Mouse (Mus musculus) thymus, postnatal 14 days (tissue): ENCODE results near the gene Nedd9.

Experiments used
- DNase-seq: peaks from one replicate; pipeline ENCODE4 v3.0.0; 2021

The Nedd9 gene

DNA sequence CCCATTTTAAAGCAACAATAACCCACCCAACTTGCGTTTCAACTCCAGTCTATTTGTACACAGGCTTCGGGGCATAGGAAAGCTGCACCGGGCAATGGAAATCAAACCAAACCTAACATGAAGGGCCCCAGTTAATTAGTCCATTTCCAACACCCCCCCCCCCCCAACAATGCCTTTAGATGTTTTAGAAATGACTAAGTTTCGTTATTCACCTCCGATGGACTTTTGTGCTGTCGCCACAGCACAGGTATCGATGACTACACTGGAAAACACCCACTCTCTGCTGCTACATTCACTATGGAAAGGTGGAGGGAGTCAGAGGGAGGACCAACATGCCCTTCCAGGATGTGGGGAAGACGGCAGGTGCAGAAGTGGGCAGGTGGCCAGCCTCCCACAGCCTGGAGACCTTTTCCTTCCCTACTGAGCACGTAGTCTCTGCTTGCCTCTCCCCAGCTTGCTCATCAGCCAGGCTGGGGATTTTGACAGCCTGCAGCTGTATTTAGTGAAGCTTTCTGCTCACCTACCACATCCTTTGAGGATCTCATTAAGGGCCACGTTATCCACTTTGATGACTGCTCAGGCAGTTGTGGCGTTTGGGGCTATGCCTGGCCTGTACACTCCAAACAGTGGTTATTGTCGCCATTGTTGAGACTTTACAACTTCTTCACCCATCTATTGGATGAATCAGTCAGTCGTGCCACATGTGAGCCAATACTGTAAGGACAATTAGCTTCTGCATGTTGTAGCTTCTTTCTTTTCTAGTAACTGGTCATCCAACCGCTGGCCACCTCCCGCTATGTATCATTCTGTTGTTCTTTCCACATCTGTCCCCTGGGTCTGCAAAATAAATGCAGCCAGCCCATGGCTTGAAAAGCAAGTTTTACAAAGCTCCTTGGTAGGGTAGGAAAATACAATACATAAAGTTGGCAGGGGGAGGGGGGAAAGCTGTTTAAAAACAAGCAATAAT is 33.7 kb downstream of the Nedd9 start:
- no peak for DNase-seq

DNA sequence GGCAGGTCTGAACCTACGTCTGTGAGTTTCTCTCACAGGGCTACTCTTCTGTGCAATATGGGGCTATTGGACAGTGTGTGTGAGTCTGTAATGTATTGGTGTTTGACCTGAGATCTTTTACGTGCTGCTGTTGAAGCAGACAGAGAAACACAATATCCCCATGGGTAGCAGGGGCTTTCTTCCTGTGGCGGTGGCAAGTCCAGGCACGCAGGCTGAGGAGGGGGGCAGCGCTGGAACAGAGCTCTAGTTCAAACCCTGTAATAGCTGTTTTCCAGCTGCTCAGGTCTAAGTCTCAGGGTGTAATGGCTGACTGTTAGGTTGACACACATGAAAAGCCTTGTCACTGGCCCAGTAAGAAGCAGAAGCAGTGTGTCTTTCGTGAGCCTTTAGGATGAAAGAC is 36.3 kb downstream of the Nedd9 start:
- DNase-seq, result no peak

DNA sequence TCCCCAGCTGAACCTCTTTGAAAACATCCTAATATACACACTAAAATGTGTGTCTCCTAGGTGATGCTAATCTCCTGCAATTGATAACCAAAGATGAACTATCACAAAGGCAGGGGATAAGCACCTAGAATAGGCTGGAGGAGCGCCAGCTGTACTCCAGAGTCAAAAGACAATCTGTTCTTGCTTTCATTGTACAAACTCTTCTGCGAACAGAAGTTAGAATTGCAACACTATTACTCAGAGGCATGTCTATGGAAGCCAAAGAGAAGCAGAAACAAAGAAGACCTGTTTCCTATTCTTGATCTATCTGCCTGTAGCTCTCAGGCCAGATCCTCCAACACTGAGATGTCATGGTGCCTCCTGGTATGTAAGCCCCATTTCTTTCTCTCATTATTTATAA is 38.0 kb downstream of the Nedd9 start:
- DNase-seq, result no peak

DNA sequence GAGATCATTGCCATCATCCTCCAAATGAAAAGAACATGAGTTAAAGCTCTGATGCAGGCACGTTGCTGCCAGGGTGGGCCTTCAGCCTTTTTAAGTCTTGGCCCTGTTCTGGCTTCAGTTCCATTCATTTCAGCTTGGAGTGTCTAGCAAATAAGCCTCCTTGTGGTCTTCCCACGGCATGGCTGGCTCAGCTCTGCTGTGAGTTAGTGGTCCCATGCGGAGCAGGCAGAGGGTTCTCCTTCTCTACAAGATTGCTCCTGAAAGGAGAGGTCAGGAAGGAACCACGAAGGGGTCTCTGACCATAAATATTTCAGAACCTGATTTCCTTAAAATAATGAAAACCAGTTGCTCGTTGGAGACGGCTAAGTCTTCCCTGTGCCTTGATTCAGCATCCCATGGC is 40.0 kb downstream of the Nedd9 start:
- DNase-seq, result no peak

DNA sequence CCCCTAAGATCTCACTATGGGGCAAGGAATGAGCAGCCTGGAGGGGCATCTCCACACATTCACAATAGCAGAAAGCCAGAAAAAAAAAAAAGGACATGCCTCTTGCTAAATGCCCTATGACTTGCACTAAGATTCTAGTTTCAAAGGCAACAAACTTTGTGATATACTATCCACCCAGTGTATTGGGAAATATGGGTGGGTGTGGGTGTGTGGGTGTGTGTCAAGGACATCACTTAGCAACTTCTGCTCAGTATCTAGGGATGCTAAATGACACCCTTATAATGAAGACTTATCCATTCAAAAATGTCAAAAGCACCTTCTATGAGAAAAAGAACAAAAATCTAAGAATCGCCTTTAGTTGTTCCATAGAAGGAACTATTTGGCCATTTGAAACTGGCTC is 40.6 kb downstream of the Nedd9 start:
- DNase-seq, result no peak

DNA sequence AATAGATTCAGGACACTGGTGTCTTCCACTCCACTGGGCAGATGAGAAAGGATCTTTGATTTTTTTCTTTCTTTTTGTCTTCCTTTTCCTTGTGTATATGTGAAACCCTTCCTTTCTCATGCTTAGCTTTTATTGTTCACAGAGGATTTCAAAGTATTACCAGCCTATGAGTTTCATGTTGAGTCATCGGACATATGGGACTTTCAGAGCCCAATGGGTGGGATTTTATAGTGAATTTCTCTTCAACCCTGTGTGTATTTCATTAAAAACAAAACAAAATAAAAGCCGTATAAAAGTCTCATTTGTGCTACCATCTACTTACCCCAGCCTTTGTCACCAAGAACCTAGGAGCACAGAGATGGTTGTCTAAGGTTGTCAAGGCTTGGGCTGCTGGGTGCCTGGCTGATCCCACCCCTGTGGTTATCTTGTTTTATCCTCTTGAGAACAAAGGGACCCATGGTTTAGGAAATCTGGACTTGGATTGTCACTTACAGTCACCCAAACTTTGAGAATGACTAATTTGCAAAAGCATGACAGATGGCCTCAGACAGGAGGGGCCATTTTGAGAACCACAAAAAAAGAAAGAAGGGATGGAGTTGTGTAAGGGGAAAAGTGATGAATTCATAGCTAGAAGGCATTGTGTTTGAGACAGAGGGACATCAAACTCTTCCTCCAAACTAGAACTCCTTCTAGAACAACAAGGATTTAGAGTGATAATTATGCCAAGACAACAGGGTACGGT is 41.9 kb downstream of the Nedd9 start:
- DNase-seq, result no peak

DNA sequence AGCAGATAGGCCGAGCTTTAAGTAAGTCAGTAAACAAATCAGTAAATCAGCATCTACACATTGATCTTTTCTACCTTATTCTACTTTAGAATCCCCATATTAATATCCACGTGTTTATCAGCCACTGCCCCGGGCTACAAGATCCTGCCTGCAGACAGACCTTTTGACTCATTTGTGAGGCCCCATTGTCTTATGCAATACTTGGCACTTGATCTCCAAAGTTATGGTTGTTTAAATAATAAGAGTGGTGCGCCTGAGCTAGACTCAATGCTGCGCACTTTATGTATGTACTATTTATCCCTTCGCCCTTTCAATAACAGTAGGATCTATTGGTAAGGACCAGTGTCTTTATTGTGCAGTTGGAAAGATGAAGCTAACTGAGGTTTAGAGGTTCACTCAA is 42.9 kb downstream of the Nedd9 start:
- DNase-seq, result no peak

DNA sequence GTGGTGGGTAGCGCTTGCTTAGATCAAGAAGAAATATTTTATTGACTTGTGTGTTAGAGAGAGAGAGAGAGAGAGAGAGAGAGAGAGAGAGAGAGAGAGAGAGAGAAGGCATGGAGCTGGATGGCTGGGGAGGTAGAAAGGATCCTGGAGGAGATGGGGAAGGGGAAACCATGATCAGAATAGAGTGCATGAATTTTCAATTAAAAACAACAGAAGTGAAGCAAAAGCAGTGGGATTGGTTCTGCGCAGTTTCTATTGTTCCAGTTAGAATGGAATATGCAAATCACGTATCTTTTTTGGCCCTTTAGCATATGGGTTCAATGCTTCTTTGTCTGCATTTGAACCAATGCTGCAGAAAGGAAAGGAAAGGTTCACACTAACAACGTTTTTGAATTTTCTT is 45.0 kb downstream of the Nedd9 start:
- DNase-seq, result no peak

DNA sequence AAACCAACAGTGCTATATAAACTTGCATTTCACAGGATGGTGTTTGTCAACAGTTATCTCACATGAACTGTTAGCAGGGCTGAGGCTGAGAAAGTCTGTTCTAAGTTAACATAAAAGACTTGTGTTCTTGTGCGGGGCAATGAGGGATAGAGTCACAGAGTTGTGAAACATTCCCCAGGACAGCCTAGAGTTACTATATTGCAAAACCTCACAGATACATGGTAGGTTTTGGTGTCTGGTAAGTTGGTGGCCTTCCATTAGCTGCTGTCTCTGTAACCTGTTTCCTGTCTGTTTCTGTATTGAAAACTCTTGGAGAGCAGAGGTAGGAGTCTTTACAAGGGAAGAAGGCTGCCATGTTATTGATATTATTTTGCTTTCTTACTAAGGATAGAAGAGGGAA is 47.0 kb downstream of the Nedd9 start:
- DNase-seq, result no peak

DNA sequence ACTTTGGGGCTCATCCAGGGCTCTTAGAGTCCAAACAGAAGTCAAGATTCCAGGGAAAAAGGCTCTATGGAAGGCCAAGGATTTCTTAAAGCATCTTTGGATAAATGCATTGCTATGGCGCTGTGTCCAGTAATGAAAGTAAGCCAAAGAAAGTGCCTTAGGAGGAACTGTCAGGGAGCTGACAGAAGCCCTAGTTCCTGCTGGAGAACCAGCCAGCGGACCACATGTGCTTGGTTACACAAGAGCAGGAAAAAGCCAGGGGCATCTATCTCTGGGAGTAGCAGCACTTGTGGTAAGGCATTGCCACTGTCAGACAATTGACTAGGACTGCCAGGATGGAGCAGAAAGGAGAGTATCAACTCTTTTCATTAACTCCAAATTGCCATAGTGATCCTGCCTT is 49.8 kb downstream of the Nedd9 start:
- no peak for DNase-seq

DNA sequence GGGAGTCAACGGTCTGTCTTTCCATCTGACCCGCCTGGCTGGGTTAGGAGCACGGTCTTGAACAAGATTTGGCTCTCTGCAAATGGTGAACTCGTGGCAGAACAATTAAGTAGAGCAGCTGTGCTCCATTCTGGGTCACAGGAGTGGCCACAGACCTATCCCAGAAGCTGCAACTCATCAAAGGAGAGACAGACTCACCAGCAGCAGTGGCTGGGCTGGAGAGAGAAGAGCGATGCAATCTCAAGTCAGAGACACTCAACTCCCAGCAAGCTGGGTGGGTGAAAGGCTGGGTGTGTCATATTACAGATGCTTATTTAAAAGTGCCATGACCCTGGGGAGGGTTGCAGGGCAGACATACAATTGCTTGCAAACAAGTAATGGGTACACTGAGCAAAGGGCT is 50.4 kb downstream of the Nedd9 start:
- DNase-seq, result no peak

DNA sequence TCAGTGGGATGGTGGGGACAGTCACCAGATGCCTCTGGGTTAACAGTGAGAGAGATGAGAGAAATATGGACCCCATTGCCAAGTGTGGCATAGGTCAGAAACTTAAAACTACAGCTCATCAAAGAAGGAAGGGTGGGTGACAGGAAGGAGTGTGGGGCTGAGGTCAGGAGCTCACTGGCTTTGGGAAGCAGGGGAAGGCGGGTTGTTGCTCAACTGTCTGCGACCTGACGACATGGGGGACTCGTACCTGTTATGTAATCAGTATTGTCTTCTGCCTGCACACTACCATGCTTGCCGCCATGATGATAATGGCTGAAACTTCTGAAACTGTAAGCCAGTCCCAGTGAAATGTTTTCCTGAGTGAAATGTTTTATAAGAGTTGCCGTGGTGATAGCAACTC is 54.0 kb downstream of the Nedd9 start:
- DNase-seq, result no peak

DNA sequence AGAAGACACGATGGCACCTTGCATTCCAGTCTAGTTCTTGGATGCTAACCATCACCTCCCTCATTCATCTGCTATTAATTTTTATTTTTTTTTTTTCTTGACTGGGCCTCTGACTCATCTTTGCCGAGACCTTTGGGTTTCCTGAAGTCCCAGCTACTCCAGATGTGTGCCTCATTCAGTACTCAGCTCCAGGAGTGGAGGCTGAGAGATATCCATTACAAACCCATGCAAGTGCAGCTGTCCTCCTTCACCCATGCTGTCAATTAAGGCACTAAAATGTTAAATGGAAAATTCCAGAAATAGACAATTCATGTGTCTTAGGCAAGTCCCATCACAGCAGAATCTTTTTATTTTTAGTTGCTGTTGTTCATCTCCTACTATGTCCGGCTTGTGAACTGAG is 55.4 kb downstream of the Nedd9 start:
- no peak for DNase-seq

DNA sequence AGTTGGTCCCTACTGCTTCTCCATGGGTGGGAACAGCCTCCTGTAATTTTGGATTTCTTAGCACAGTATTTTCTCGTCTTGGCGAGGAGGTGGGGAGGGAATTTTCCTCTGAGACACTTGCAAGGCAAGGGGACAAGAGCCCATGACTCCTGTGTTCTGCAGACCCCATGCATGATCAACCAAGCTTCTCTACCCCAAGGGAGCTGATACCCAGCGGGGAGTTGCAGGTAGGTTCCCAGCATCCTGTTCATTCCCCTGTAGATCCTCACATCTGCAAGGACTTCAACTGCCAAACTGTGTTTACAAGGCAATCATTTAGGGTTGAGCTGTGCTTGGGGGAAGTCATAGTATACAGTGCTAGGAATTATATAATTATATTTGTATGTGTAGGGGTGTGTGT is 60.1 kb downstream of the Nedd9 start:
- DNase-seq, result no peak

DNA sequence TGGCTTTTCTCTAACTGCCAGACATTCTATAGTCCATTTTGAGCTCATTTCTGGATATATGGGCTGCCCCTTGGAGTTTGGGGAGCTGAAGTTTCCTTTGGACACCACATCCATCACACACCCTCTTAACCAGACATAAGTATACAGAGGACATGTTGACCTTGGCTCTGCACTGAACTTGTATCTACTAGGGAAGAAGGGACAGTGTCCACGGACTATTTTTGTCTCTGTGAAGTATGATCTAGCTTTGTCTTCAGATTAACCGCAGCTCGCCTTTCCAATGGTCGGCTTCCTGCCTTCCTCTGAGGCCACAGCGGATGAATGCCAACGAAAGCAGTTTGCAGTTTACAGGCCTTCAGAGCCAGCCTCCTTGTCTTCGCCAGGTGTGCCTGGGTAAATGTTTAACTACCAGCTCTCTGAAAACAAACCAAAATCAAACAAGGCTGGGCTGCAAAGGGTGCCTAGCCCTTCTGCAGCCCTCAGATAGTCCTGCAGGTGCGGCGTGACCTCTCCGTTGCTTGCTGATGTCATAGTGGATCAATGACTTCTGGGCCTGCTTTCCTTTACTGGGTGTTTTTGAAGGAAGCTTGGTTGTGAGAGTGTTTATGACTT is 63.6 kb downstream of the Nedd9 start:
- no peak for DNase-seq

DNA sequence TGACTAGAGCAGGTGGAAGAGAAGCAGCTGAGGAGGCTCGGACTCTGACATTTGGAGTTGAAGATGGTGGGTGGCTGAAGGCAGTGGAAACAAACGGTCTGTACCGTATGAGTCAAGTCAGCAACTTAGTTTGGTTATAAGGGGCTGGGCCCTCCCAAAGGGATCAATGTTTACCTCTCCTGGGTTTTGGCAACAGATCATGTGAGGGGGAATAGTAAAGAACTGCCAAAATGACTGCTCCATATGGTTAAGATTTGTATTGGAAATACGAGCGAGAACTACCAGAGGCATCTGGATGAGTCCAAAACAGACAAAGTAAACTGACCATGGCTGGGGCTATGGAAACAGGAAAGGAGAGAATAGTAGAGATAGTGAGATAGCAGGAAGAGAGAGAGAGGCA is 64.6 kb downstream of the Nedd9 start:
- DNase-seq, result no peak

DNA sequence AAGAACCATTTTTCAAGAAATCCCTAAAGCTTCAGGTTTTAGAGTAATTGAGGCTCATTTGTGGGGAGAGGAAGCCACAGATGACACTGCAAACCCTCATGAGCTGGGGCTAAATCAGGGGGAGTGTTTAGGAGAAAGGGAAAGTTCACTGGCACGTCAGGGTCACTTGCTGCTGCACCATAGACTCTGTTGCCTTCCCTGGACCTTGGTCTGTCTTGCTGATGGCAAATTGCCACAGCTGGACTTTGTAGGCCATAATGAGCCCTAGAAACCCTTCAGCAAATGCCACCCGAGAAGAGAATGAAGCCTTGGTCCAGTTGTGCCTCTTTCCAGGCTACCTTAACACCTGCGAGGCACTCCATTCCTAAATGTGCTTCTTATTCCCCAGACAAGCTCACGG is 66.8 kb downstream of the Nedd9 start:
- no peak for DNase-seq

DNA sequence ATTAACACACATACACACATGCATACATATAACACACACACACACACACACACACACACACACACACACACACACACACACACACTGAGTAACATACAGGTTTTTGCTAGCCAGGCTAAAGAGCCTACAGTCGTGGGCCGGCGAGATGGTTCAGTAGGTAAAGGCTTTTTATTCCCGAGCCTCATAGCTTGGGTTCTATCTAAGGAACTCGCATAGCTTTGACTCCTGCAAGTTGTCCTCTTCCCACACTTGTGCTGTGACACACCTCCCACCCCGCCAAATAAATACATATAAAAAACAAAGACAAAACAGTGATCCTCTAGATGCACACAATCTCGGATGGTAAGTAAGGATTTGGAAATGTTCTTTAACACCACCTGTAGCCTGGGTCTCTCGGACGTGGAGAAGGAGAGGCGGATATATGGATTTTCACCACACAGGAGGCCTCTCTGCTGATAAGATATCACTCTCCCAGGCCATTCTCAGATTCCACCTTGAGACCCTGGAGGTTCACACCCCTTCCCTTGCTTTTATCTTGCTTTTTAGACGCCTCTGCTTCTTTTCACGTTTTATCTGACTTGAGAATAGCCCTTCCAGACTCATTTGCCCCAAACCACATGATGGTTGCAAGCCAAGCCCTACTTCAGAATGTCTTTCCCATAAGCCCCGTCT is 68.8 kb downstream of the Nedd9 start:
- no peak for DNase-seq

DNA sequence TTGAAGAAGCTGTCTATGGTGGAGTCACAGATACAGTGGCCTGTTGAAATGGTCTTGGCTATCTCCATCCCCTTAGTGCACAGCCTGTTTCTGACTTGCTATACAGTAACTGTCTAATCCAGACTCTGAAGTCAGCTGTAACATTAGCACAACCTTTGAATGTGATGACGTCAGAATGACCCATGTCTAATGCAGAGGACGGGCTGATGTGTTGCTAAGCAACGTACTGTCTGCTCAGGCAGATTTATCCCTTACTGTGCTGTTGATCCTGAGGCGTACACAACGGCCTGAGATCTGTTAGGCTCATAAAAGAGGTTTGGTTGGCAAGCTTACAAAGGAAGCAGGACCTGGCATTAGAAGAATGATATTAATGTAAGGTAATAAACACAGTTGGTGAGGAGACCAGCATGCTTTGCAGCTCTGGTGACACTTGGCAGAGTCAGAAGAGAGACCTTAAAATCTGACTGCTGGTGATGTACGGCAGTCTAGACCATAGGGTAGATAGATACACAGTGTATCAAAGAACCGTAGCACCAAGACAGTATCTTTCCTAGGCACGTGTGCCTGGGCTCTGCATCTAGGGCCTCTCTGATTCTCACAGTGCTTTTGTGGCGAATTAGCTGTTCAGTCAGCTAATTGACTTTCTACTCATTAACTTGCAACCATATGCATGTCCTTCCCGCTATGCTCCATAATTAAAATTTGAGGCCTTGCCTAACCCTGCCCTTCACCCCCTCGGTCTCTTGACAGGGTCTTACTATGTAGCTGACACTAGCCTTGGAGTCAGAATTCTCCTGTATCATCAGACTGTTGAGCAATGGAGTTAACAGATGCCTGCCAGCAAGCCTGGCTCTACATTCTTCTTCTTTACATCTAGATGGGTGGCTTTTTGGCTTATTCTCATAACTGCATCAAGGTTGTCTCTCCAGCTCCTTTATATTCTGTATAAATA is 70.8 kb downstream of the Nedd9 start:
- no peak for DNase-seq

DNA sequence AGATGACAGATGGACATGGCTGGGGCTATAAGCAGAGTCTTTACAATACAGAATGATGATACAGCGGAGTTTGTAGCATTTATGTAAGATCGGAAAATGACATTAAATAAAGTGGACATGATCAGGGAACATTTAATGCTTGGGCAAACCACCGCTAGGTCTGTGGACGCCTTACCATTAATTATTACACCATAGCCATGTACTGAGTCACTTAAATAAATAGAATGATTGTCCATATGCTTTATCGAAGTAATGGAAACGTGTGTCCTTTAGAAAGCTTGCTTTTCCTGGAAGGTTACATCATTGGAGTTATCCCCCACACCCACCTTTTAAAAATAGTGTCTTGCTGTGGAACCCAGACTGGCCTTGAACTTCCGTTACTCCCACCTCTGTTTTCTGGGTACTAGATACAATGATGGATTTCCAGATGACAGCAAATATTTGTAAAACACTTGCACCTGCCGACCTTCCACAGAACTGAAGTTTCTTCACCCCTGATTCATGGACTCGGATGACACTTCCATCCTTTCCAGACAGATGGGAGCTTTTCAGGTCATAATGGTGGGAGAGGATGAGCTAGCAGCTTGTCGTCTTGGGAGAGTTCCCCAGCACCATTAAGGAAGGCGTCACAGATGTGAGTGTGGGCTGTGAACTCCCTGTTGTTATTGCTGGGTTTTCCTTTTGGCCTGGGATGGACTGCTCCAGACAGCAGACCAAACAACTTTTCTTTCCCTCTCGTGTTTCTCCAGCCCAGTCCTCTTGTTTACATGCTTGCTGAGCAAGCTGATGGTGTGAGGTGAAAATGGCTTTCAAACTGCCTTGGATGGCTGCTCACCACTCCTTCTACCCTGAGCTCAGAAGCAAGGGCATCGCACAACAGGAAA is 76.7 kb downstream of the Nedd9 start:
- no peak for DNase-seq

DNA sequence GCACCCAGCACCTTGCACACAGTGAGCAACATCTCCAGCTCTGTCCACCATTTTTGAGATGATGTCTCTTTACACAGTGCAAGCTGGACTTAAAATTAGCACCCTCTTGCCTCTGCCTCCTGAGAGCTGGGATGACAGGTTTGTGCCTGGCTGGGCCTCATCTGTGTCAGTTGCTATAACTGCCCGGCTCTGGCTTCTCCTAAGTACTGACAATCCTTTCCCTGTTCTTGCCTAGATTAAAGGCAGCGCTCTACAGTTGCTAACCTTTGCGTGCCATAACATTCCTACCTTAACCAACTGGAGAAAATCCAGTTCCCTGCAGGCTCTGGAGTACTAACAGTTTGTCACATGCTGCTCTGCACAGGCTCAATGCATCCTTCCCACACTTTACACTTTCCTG is 77.9 kb downstream of the Nedd9 start:
- no peak for DNase-seq
